Comparison of ENCODE assay signal across 15 mouse cellular contexts in the genomic region with DNA sequence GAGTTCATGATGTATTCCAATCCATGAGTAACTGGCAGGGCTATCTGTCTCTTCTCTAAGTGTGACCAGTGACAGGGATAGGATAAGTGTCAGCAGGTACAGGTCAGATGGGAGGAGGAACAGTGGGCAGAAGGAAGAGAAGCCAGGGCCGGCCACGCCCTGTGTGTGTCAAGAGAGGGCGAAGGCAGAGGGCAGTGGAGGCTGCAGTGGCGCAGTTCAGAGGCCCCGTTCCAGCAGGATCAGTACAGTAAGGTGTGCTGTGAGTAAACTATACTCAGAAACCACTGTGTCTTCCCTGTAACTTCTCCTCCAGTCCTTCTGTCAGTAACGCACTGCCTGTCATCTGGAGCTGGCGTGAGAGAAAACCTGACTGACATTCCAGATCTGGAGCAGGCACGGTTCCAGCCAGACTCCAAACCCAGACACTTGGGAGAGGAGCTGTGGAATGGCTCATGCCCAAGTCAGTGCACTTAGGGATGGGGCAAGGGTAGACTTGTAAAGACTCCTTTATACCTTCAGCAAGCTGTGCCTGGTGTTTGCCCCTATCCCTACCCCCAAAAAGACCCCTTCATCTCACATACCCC. TPM values are rescaled to one million over a fixed set of nuclear protein-coding genes. Genes with fewer than 3 reads are reported as not detected.
DNase-seq lines count a peak whose midpoint lies in the region; ATAC-seq and TF ChIP-seq lines count a peak whose summit lies in the region.
"Had no signal": no experiment of that assay in that cellular context is flagged by ENCODE, and none has a peak within 500 bp of the region (broad histone marks: within the 10 kb centered on the region; RNA-seq: fewer than 3 reads in every experiment).

No protein-coding gene starts in this region.

- no peaks in the 10 kb centered on the region for H3K27me3 ChIP-seq in forebrain, embryonic 15.5 days
- peaks cover 11% of the 10 kb centered on the region for H3K27me3 ChIP-seq in forebrain, embryonic 12.5 days
- H3K27me3 ChIP-seq in lung, embryonic 14.5 days (ENCODE audit: insufficient read depth, low read length): no peaks in the 10 kb centered on the region
- no peaks in the 10 kb centered on the region for H3K27me3 ChIP-seq in heart, embryonic 16.5 days (ENCODE audit: control insufficient read depth, insufficient read depth, low read length)
- no peaks in the 10 kb centered on the region for H3K27me3 ChIP-seq in stomach, embryonic 16.5 days (ENCODE audit: control insufficient read depth, insufficient read depth, low read length)
- H3K27me3 ChIP-seq: forebrain, embryonic 13.5 days had no signal

- H3K27ac ChIP-seq in forebrain, embryonic 15.5 days (replicated peaks): 0 out of 2 replicates have a peak overlapping the region, but pooled peaks have one; percentile 19
- H3K27ac ChIP-seq in forebrain, embryonic 12.5 days: no peak overlapping the region
- 0 out of 2 replicates have a peak overlapping the region, but pooled peaks have one; percentile 2 for H3K27ac ChIP-seq in lung, embryonic 14.5 days (ENCODE audit: low read depth)
- peak overlapping the region; percentile 85 for H3K27ac ChIP-seq in heart, embryonic 16.5 days (ENCODE audit: low read length)
- H3K27ac ChIP-seq in stomach, embryonic 16.5 days (ENCODE audit: low read length): no peak overlapping the region
- H3K27ac ChIP-seq: forebrain, embryonic 13.5 days; layer of hippocampus, adult 2 months had no signal

- no peak overlapping the region for H3K4me3 ChIP-seq in forebrain, embryonic 15.5 days
- no peak overlapping the region for H3K4me3 ChIP-seq in forebrain, embryonic 12.5 days (replicated peaks)
- H3K4me3 ChIP-seq in lung, embryonic 14.5 days (ENCODE audit: low read depth, low read length): no peak overlapping the region
- H3K4me3 ChIP-seq in heart, embryonic 16.5 days (ENCODE audit: low read length): peak overlapping the region; percentile 0; the same call in 1 of the 2 replicates
- H3K4me3 ChIP-seq in stomach, embryonic 16.5 days (replicated peaks; ENCODE audit: low read length): no peak overlapping the region
- H3K4me3 ChIP-seq: forebrain, embryonic 13.5 days; layer of hippocampus, adult 2 months had no signal

- H3K4me1 ChIP-seq in forebrain, embryonic 15.5 days: peaks cover 16% of the 10 kb centered on the region
- peaks cover 9% of the 10 kb centered on the region for H3K4me1 ChIP-seq in forebrain, embryonic 12.5 days
- no peaks in the 10 kb centered on the region for H3K4me1 ChIP-seq in lung, embryonic 14.5 days (ENCODE audit: insufficient read depth)
- H3K4me1 ChIP-seq in heart, embryonic 16.5 days (ENCODE audit: control insufficient read depth, insufficient read depth, low read length): peaks cover 33% of the 10 kb centered on the region
- peaks cover 4% of the 10 kb centered on the region; the same call in 1 of the 2 replicates for H3K4me1 ChIP-seq in stomach, embryonic 16.5 days (ENCODE audit: control insufficient read depth, insufficient read depth, low read length)

- DNase-seq in lung, embryonic 14.5 days: no peak
- DNase-seq in lung, postnatal 4 days: no peak
- no peak for DNase-seq in retina, embryonic 14.5 days (ENCODE audit: low spot score)
- DNase-seq: adrenal gland, postnatal 36 days; lung, postnatal 10 days; right cerebral cortex, postnatal 14 days; thymus, postnatal 25 days had no signal

- H3K4me2 ChIP-seq in forebrain, embryonic 15.5 days (replicated peaks): no peak overlapping the region
- no peak overlapping the region for H3K4me2 ChIP-seq in forebrain, embryonic 12.5 days
- H3K4me2 ChIP-seq in lung, embryonic 14.5 days: no peak overlapping the region
- peak overlapping the region; percentile 43 for H3K4me2 ChIP-seq in heart, embryonic 16.5 days (ENCODE audit: low read depth, low read length)
- no peak overlapping the region for H3K4me2 ChIP-seq in stomach, embryonic 16.5 days (ENCODE audit: low read depth, low read length)
- H3K4me2 ChIP-seq: forebrain, embryonic 13.5 days; midbrain, embryonic 11.5 days had no signal

- 76% methylated on average over 8 of the region's 8 CpGs for WGBS in forebrain, embryonic 15.5 days
- WGBS in forebrain, embryonic 12.5 days: 89% methylated on average over 8 of the region's 8 CpGs
- 71% methylated on average over 8 of the region's 8 CpGs for WGBS in lung, embryonic 14.5 days
- 36% methylated on average over 8 of the region's 8 CpGs for WGBS in heart, embryonic 16.5 days
- WGBS in stomach, embryonic 16.5 days: 64% methylated on average over 8 of the region's 8 CpGs

- 0 out of 2 replicates have a peak overlapping the region, but pooled peaks have one; percentile 8 for H3K9ac ChIP-seq in forebrain, embryonic 15.5 days (replicated peaks)
- H3K9ac ChIP-seq in forebrain, embryonic 12.5 days: no peak overlapping the region
- peak overlapping the region; percentile 13; the same call in 1 of the 2 replicates for H3K9ac ChIP-seq in lung, embryonic 14.5 days
- 0 out of 2 replicates have a peak overlapping the region, but pooled peaks have one; percentile 0 for H3K9ac ChIP-seq in heart, embryonic 16.5 days (ENCODE audit: low read length)
- no peak overlapping the region for H3K9ac ChIP-seq in stomach, embryonic 16.5 days (ENCODE audit: low read length)
- H3K9ac ChIP-seq: forebrain, embryonic 13.5 days had no signal

- no peak for ATAC-seq in forebrain, embryonic 15.5 days (replicated peaks)
- no peak for ATAC-seq in forebrain, embryonic 12.5 days (ENCODE audit: low FRiP score)
- no peak for ATAC-seq in lung, embryonic 14.5 days (ENCODE audit: insufficient read depth)
- ATAC-seq in heart, embryonic 16.5 days (replicated peaks; ENCODE audit: extremely low read depth, insufficient read depth, low FRiP score): peak; percentile 74
- peak; percentile 9; the same call in 1 of the 2 replicates for ATAC-seq in stomach, embryonic 16.5 days (ENCODE audit: insufficient read depth, low FRiP score)
- no peak for ATAC-seq in CD4-positive, CD25-positive, alpha-beta regulatory T cell, adult 4 months
- ATAC-seq: forebrain, embryonic 13.5 days had no signal

- H3K9me3 ChIP-seq in forebrain, embryonic 15.5 days: no peaks in the 10 kb centered on the region
- H3K9me3 ChIP-seq in forebrain, embryonic 12.5 days: no peaks in the 10 kb centered on the region
- H3K9me3 ChIP-seq in lung, embryonic 14.5 days (ENCODE audit: low read depth, low read length): no peaks in the 10 kb centered on the region
- no peaks in the 10 kb centered on the region for H3K9me3 ChIP-seq in heart, embryonic 16.5 days (replicated peaks; ENCODE audit: control insufficient read depth, low read length)
- H3K9me3 ChIP-seq in stomach, embryonic 16.5 days (replicated peaks; ENCODE audit: control insufficient read depth, low read length): no peaks in the 10 kb centered on the region
- H3K9me3 ChIP-seq: forebrain, embryonic 13.5 days had no signal

- peaks cover 13% of the 10 kb centered on the region; the same call in 1 of the 2 replicates for H3K36me3 ChIP-seq in forebrain, embryonic 15.5 days
- H3K36me3 ChIP-seq in forebrain, embryonic 12.5 days (replicated peaks): peaks cover 14% of the 10 kb centered on the region; the same call in 1 of the 2 replicates
- H3K36me3 ChIP-seq in lung, embryonic 14.5 days (ENCODE audit: insufficient read depth): peaks cover 27% of the 10 kb centered on the region
- H3K36me3 ChIP-seq in heart, embryonic 16.5 days (ENCODE audit: control insufficient read depth, insufficient read depth): peaks cover 5% of the 10 kb centered on the region; the same call in 1 of the 2 replicates
- H3K36me3 ChIP-seq in stomach, embryonic 16.5 days (ENCODE audit: control insufficient read depth, insufficient read depth, low read length): 0 out of 2 replicates have a peak, but pooled peaks cover 3% of the 10 kb centered on the region

- TF ChIP-seq CTCF in lung, embryonic 14.5 days (IDR thresholded peaks at IDR 0.05; ENCODE audit: low read depth): no peak

RNA-seq across cellular contexts. Expression of a gene that starts 6.2 kb away (rescaled TPM):
- polyA plus RNA-seq in forebrain, embryonic 15.5 days (2015; fragmentation: Nextera tagmentation; extraction: Ambion mirVana): 211 and 216 TPM in 2 replicates
- 166 and 167 TPM in 2 replicates for polyA plus RNA-seq in forebrain, embryonic 12.5 days (2016; fragmentation: Nextera tagmentation; extraction: Ambion mirVana)
- 167 and 171 TPM in 2 replicates for polyA plus RNA-seq in lung, embryonic 14.5 days (2014; fragmentation: Nextera tagmentation; extraction: Ambion mirVana)
- polyA plus RNA-seq in heart, embryonic 16.5 days (2015; fragmentation: Nextera tagmentation; extraction: Ambion mirVana): 272 and 295 TPM in 2 replicates
- 182 and 211 TPM in 2 replicates for polyA plus RNA-seq in stomach, embryonic 16.5 days (2015; fragmentation: Nextera tagmentation; extraction: Ambion mirVana)
- polyA plus RNA-seq in CD4-positive, CD25-positive, alpha-beta regulatory T cell, adult 4 months (2017; shearing (Covaris generic)): 100 to 1,000 TPM in 1 of 2 experiments, 10 to 100 TPM in 1; 98.7 to 110 TPM

RNA-seq across cellular contexts. Expression of a gene that starts 6.3 kb away (rescaled TPM):
- 57.8 and 61.8 TPM in 2 replicates for polyA plus RNA-seq in forebrain, embryonic 15.5 days (2015; fragmentation: Nextera tagmentation; extraction: Ambion mirVana)
- polyA plus RNA-seq in forebrain, embryonic 12.5 days (2016; fragmentation: Nextera tagmentation; extraction: Ambion mirVana): 60.4 and 62.0 TPM in 2 replicates
- polyA plus RNA-seq in lung, embryonic 14.5 days (2014; fragmentation: Nextera tagmentation; extraction: Ambion mirVana): 70.2 and 84.2 TPM in 2 replicates
- 55.0 and 56.7 TPM in 2 replicates for polyA plus RNA-seq in heart, embryonic 16.5 days (2015; fragmentation: Nextera tagmentation; extraction: Ambion mirVana)
- polyA plus RNA-seq in stomach, embryonic 16.5 days (2015; fragmentation: Nextera tagmentation; extraction: Ambion mirVana): 87.1 and 88.7 TPM in 2 replicates
- 10 to 100 TPM; 59.5 to 64.6 TPM for polyA plus RNA-seq in CD4-positive, CD25-positive, alpha-beta regulatory T cell, adult 4 months (2017; shearing (Covaris generic))

RNA-seq across cellular contexts. Expression of a gene that starts 14.9 kb away (rescaled TPM):
- polyA plus RNA-seq in forebrain, embryonic 15.5 days (2015; fragmentation: Nextera tagmentation; extraction: Ambion mirVana): 119 and 125 TPM in 2 replicates
- 32.7 and 34.6 TPM in 2 replicates for polyA plus RNA-seq in forebrain, embryonic 12.5 days (2016; fragmentation: Nextera tagmentation; extraction: Ambion mirVana)
- 32.2 and 34.1 TPM in 2 replicates for polyA plus RNA-seq in lung, embryonic 14.5 days (2014; fragmentation: Nextera tagmentation; extraction: Ambion mirVana)
- polyA plus RNA-seq in heart, embryonic 16.5 days (2015; fragmentation: Nextera tagmentation; extraction: Ambion mirVana): 54.8 and 58.9 TPM in 2 replicates
- polyA plus RNA-seq in stomach, embryonic 16.5 days (2015; fragmentation: Nextera tagmentation; extraction: Ambion mirVana): 79.6 and 79.8 TPM in 2 replicates
- 10 to 100 TPM; 15.6 to 16.2 TPM for polyA plus RNA-seq in CD4-positive, CD25-positive, alpha-beta regulatory T cell, adult 4 months (2017; shearing (Covaris generic))

RNA-seq across cellular contexts. Expression of a gene that starts 21.4 kb away (rescaled TPM):
- polyA plus RNA-seq in forebrain, embryonic 15.5 days (2015; fragmentation: Nextera tagmentation; extraction: Ambion mirVana): 81.8 and 87.6 TPM in 2 replicates
- 44.4 and 50.3 TPM in 2 replicates for polyA plus RNA-seq in forebrain, embryonic 12.5 days (2016; fragmentation: Nextera tagmentation; extraction: Ambion mirVana)
- polyA plus RNA-seq in lung, embryonic 14.5 days (2014; fragmentation: Nextera tagmentation; extraction: Ambion mirVana): 23.8 and 28.2 TPM in 2 replicates
- polyA plus RNA-seq in heart, embryonic 16.5 days (2015; fragmentation: Nextera tagmentation; extraction: Ambion mirVana): 15.9 and 19.4 TPM in 2 replicates
- polyA plus RNA-seq in stomach, embryonic 16.5 days (2015; fragmentation: Nextera tagmentation; extraction: Ambion mirVana): 21.7 and 23.1 TPM in 2 replicates
- polyA plus RNA-seq in CD4-positive, CD25-positive, alpha-beta regulatory T cell, adult 4 months (2017; shearing (Covaris generic)): 1 to 10 TPM; 3.8 to 5.0 TPM

RNA-seq across cellular contexts. Expression of a gene that starts 25.4 kb away (rescaled TPM):
- 63.9 and 64.9 TPM in 2 replicates for polyA plus RNA-seq in forebrain, embryonic 15.5 days (2015; fragmentation: Nextera tagmentation; extraction: Ambion mirVana)
- polyA plus RNA-seq in forebrain, embryonic 12.5 days (2016; fragmentation: Nextera tagmentation; extraction: Ambion mirVana): 74.1 and 76.7 TPM in 2 replicates
- polyA plus RNA-seq in lung, embryonic 14.5 days (2014; fragmentation: Nextera tagmentation; extraction: Ambion mirVana): 103 and 106 TPM in 2 replicates
- polyA plus RNA-seq in heart, embryonic 16.5 days (2015; fragmentation: Nextera tagmentation; extraction: Ambion mirVana): 39.8 and 42.7 TPM in 2 replicates
- 67.4 and 71.9 TPM in 2 replicates for polyA plus RNA-seq in stomach, embryonic 16.5 days (2015; fragmentation: Nextera tagmentation; extraction: Ambion mirVana)
- 100 to 1,000 TPM in 1 of 2 experiments, 10 to 100 TPM in 1; 86.1 to 109 TPM for polyA plus RNA-seq in CD4-positive, CD25-positive, alpha-beta regulatory T cell, adult 4 months (2017; shearing (Covaris generic))

Comparison
In these comparisons a context has a peak if more than half of its experiments do, and no peak if none do; other contexts are left out.
1. H3K27ac ChIP-seq: peak in forebrain, embryonic 15.5 days (single experiment), lung, embryonic 14.5 days (single experiment) and heart, embryonic 16.5 days (single experiment); none in forebrain, embryonic 12.5 days (single experiment) and stomach, embryonic 16.5 days (single experiment).
2. H3K9ac ChIP-seq: peak in forebrain, embryonic 15.5 days (single experiment), lung, embryonic 14.5 days (single experiment) and heart, embryonic 16.5 days (single experiment); none in forebrain, embryonic 12.5 days (single experiment) and stomach, embryonic 16.5 days (single experiment).
3. ATAC-seq: peak in heart, embryonic 16.5 days (single experiment) and stomach, embryonic 16.5 days (single experiment); none in forebrain, embryonic 15.5 days (single experiment), forebrain, embryonic 12.5 days (single experiment), lung, embryonic 14.5 days (single experiment) and CD4-positive, CD25-positive, alpha-beta regulatory T cell, adult 4 months (single experiment).